Mouse (Mus musculus) right cerebral cortex, adult 2 months (tissue): ENCODE results near the gene Strbp.

Experiments used
- DNase-seq, 2 experiments: peaks; one replicate each; pipeline ENCODE4 v3.0.0; 2021 to 2022; ENCODE audit warnings: low spot score in 2 of 2

Strbp gene

GRCm38 (mm10) chr2:37702301-37703172, 1.1 kb downstream of the Strbp start:
- peak; percentile 23 to 28 for DNase-seq

GRCm38 (mm10) chr2:37689064-37689615, 14.5 kb downstream of the Strbp start:
- DNase-seq: no peak

- DNase-seq: no peak
Measured at GRCm38 (mm10) chr2:37687031-37687430, 16.6 kb downstream of the Strbp start.

DNA sequence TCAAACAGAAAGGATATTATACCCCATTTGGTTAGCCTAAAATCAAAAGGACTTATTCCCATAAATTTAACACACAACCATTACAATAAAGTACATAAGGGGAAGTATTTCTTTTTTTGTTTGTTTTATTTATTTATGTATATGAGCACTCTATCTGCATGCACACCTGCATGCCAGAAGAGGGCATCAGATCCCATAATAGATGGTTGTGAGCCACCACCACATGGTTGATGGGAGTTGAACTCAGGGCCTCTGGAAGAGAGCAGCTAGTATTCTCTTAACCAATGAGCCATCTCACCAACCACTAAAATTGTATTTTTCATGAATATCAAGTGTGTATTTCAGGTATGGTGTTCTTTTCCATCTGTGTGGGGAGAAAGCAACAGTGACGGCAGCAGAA, 18.8 kb downstream of the Strbp start:
- no peak for DNase-seq

DNA sequence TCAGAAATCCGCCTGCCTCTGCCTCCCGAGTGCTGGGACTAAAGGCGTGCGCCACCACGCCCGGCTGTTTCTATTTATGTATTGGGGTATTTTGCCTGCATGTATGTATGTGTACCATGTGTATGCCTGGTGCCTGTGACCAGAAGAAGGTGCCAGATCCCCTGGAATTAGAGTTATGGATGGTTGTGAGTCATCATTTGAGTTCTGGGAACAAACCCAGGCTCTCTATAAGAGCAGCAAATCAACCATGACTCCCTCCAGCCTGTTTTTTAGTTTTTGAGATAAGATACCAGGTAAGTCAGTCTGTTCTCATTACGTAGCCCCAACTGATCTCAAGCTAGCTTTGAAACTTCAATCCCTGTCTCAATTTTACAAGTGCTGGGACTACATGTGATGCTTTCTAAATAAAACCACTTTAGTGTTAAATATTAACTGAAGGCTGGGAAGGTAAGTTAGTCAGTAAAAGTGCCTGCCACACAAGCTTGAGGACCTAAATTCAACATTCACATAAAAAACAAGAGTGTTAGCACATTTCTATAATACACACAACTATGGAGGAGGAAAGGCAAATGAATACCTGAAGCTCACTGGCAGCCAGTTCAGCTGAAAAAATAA, 21.4 kb downstream of the Strbp start:
- DNase-seq: no peak

GRCm38 (mm10) chr2:37651086-37651485, 52.6 kb downstream of the Strbp start:
- no peak for DNase-seq

GRCm38 (mm10) chr2:37649590-37649989, 54.1 kb downstream of the Strbp start:
- DNase-seq: no peak

- DNase-seq: no peak
Measured at GRCm38 (mm10) chr2:37648966-37649365, 54.7 kb downstream of the Strbp start.

DNA sequence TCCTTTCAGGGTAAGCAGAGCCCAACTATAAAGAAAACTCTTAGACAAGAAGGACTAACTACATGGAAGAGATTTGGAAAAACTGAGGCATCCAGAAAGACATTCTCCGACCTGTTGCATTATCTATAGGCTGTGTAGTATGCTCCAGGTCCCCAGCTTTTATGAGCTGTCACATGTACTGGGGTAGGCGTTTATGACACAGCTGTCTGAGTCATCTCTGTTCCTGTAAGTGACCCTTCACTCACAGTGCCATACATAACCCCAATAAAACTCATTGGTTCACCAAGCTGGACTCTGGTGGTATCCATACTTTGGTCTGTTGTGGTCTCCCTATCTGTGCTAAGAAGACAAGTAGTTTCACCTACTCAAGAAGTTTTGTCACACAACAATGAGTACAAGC, 80.3 kb downstream of the Strbp start:
- no peak for DNase-seq

GRCm38 (mm10) chr2:37587919-37588318, 115.7 kb downstream of the Strbp start:
- DNase-seq: no peak

GRCm38 (mm10) chr2:37578185-37578584, 125.5 kb downstream of the Strbp start:
- no peak for DNase-seq

DNA sequence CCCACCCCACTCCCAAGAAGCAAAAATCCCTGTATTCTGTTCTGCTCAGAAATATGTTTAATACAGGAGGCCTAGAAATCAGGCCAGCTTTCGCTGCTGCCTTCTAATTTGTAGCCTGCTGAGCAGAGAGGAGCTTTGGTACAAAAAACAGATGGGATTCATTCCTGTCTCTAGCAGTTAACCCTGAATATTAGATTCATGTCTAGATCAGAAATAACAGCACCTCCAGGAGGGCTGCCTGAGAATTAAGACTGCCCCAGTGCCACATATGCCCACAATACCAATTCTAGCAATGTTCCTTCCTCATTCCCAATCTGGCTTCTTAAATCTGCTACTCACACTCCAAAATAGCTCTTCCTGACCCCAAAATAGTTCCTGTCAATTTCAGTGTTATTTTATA, 127.0 kb downstream of the Strbp start:
- DNase-seq: no peak

DNA sequence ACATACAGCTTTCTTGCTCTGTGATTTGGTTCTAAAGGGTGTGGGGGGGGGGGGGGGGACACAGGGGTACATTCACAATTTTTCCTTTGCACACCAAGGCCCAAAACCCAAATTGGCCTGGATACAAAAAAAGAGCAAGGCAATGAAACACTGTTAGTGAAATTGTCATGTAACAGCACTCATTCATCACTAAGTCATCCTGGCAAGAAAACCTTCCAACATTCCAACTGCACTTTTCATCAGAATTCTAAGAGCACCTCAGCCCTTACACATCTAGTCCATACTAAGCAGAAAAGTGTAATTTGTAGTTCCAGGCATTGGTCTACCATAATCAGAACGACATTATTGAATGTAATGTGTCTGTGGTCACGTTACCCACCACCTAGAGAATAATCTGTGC, 131.5 kb downstream of the Strbp start:
- DNase-seq: no peak

- DNase-seq: no peak
Measured at GRCm38 (mm10) chr2:37570703-37571102, 133.0 kb downstream of the Strbp start.

DNA sequence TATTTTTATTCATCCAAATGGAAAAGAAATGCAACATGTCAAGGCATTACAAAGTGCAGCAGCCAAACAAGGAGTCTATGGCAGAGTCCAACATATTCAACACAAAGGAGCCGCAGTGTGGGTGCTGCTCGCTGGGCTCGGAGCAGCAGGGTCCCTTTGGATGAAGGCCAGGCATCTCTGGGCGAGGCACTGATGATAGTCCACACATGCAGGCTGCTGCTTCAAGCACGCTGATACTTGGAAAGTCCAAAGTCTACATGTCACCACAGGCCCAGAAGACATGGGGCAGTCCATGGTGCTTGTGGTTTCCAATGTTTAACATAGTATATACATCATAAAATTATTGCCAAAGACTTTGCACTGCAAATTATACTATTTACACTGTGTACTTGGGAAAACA, 133.8 kb downstream of the Strbp start:
- DNase-seq: no peak

- no peak for DNase-seq
Measured at GRCm38 (mm10) chr2:37566035-37566434, 137.6 kb downstream of the Strbp start.

GRCm38 (mm10) chr2:37565579-37565978, 138.1 kb downstream of the Strbp start:
- no peak for DNase-seq

DNA sequence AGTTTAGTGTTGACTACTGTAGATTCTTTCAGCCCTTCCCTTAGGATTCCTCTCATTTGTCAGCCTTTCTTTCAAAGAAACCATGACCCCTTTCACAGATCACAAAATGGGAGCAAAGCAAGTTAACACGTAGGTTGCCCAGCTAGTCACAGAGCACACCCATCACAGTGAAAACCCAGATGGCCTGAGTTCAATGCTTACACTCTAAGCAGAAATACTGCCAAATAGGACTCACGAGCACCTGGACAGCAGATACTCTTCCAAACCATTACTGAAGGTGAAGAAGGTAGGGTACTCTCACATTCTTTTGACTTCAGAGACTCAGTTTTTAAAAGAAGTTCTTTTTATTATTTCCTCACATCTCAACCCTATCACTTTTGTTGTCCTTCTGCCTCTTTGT, 147.3 kb downstream of the Strbp start:
- DNase-seq: no peak

DNA sequence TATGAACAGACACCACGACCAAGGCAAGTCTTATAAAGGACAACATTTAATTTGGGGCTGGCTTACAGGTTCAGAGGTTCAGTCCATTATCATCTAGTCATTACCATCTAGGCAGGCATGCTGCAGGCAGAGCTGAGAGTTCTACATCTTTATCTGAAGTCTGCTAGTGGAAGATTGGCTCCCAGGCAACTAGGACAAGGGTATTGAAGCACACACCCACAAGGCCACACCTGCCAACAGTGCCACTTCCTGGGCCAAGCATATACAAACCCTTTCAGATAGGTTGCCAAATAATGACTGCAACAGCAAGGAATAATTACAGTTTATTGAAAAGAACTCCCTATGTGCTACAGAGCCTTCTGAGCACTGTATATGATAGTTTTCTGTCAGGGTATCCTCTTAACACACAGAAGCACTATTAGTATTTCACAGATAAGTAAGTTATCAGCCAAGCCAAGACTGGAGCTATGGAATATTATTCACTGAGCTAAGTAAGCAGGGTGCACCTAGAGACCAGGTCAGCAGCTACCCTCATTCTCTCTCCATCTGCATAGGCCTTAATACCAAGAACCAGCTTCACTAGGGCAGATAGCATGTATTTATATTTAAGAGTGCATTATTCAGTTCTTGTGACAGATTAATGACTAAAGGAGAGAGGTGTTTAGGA, 154.2 kb downstream of the Strbp start:
- no peak for DNase-seq

DNA sequence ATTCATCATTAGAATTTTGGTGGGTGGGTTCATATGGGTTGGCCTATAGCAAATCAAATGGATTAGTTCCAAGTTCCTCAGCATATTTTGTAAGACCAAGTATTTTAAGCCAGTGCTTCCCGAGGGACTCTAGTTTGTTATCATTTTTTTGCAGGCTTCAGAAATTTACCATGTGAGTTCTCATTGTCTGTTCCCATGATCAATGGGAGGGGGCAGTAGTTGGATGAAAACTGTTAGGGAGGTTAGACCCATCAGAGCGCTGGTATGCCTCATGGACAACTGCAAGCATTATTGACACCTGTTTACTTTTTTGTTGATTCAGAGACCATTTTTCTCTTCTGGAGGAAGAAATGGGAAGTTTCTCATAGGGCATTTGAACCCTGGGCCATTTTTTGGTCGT, 172.0 kb downstream of the Strbp start:
- no peak for DNase-seq

- DNase-seq: no peak
Measured at GRCm38 (mm10) chr2:37530766-37531165, 172.9 kb downstream of the Strbp start.

GRCm38 (mm10) chr2:37529397-37529796, 174.3 kb downstream of the Strbp start:
- no peak for DNase-seq

DNA sequence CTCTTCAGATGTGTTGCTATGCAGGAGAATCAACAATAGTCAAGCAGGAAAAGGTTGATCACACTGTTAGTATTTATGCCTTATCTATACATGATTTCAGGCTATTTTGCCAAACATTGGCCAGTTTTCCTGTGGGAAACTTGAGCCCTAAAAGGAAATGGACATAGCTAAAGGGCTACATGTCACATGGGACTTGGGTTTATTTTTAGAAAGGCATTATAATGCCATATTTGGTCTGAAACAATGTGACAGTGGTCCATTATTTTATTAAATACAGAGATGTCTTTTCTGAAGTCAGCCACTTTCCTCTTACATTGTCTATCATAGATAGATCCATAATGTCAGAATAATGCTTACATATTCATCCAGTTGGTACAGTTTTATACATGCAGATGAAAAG, 176.1 kb downstream of the Strbp start:
- no peak for DNase-seq
